9 mouse cellular contexts compared by ENCODE assay signal in genomic region chr8:124780236-124780635, GRCm38 (mm10). TPM values are rescaled to one million over a fixed set of nuclear protein-coding genes. Genes with fewer than 3 reads are reported as not detected.
DNase-seq lines count a peak whose midpoint lies in the region; ATAC-seq lines count a peak whose summit lies in the region.
"Had no signal": no experiment of that assay in that cellular context is flagged by ENCODE, and none has a peak within 500 bp of the region (broad histone marks: within the 10 kb centered on the region; RNA-seq: fewer than 3 reads in every experiment).

No protein-coding gene starts in this region.

- DNase-seq in layer of hippocampus, adult 9-10 months (ENCODE audit: low spot score) = peak; percentile 21
- DNase-seq in layer of hippocampus, postnatal 10 days (ENCODE audit: low spot score in 2 of 2) = no peak
- peak; percentile 75 for DNase-seq in adrenal gland, postnatal 14 days
- peak; percentile 78 for DNase-seq in forebrain, embryonic 14.5 days (ENCODE audit: low spot score)
- DNase-seq in hindbrain, embryonic 14.5 days (ENCODE audit: low spot score) = peak; percentile 74
- DNase-seq in retina, adult 2 months (ENCODE audit: low read depth, low spot score) = peak; percentile 78
- no peak for DNase-seq in ovary, postnatal 10 days (ENCODE audit: low spot score)
- DNase-seq in thymus, adult 18-20 months = no peak

- ATAC-seq in forebrain, embryonic 14.5 days = peak; percentile 64
- peak; percentile 78 for ATAC-seq in hindbrain, embryonic 14.5 days (ENCODE audit: low FRiP score)

- peak overlapping the region; percentile 40 for H3K27ac ChIP-seq in forebrain, embryonic 14.5 days (ENCODE audit: low read depth, low read length)
- peak overlapping the region; percentile 75 for H3K27ac ChIP-seq in hindbrain, embryonic 14.5 days
- H3K27ac ChIP-seq: macrophage had no signal

- H3K9me3 ChIP-seq in forebrain, embryonic 14.5 days (replicated peaks; ENCODE audit: control insufficient read depth, low read length) = no peaks in the 10 kb centered on the region
- H3K9me3 ChIP-seq in hindbrain, embryonic 14.5 days (ENCODE audit: control insufficient read depth, low read length) = no peaks in the 10 kb centered on the region

- H3K9ac ChIP-seq in forebrain, embryonic 14.5 days (ENCODE audit: low read length) = peak overlapping the region; percentile 10; the same call in 1 of the 2 replicates
- peak overlapping the region; percentile 52 for H3K9ac ChIP-seq in hindbrain, embryonic 14.5 days

- H3K27me3 ChIP-seq in forebrain, embryonic 14.5 days (replicated peaks; ENCODE audit: control insufficient read depth, insufficient read depth, low read length) = 0 out of 2 replicates have a peak, but pooled peaks cover 5% of the 10 kb centered on the region
- no peaks in the 10 kb centered on the region for H3K27me3 ChIP-seq in hindbrain, embryonic 14.5 days (ENCODE audit: control insufficient read depth, insufficient read depth, low read length)

- H3K4me3 ChIP-seq in forebrain, embryonic 14.5 days (ENCODE audit: low read depth, low read length) = no peak overlapping the region
- H3K4me3 ChIP-seq in hindbrain, embryonic 14.5 days (replicated peaks; ENCODE audit: low read length) = no peak overlapping the region

- H3K36me3 ChIP-seq in forebrain, embryonic 14.5 days (ENCODE audit: control insufficient read depth, insufficient read depth, low read length) = no peaks in the 10 kb centered on the region
- no peaks in the 10 kb centered on the region for H3K36me3 ChIP-seq in hindbrain, embryonic 14.5 days (replicated peaks; ENCODE audit: control insufficient read depth, insufficient read depth)

- WGBS in forebrain, embryonic 14.5 days = 14% methylated on average over 7 of the region's 7 CpGs
- WGBS in hindbrain, embryonic 14.5 days = 7% methylated on average over 7 of the region's 7 CpGs

- H3K4me2 ChIP-seq in forebrain, embryonic 14.5 days (ENCODE audit: low read length) = no peak overlapping the region
- H3K4me2 ChIP-seq in hindbrain, embryonic 14.5 days (replicated peaks) = peak overlapping the region; percentile 23

- H3K4me1 ChIP-seq in forebrain, embryonic 14.5 days (ENCODE audit: control insufficient read depth, insufficient read depth, low read length) = peaks cover 4% of the 10 kb centered on the region
- H3K4me1 ChIP-seq in hindbrain, embryonic 14.5 days (replicated peaks; ENCODE audit: control insufficient read depth, insufficient read depth, low read length) = peaks cover 13% of the 10 kb centered on the region

RNA-seq across cellular contexts. Expression of gene Trim67, which starts 12.7 kb away (rescaled TPM):
- total RNA-seq in layer of hippocampus, postnatal 10 days (2021) = 10 to 100 TPM; 49.8 to 53.1 TPM
- total RNA-seq in adrenal gland, postnatal 14 days (2021) = 4.7 and 5.4 TPM in 2 replicates
- polyA plus RNA-seq in forebrain, embryonic 14.5 days (2014; fragmentation: Nextera tagmentation; extraction: Ambion mirVana) = 16.5 and 22.0 TPM in 2 replicates
- polyA plus RNA-seq in hindbrain, embryonic 14.5 days (2014; fragmentation: Nextera tagmentation; extraction: Ambion mirVana) = 35.8 and 39.4 TPM in 2 replicates
- polyA plus RNA-seq: macrophage had no signal

RNA-seq across cellular contexts. Expression of gene Fam89a, which starts 28.6 kb away (rescaled TPM):
- under 1 TPM; 0.25 to 0.37 TPM for total RNA-seq in layer of hippocampus, postnatal 10 days (2021)
- 1.8 TPM in 2 replicates for total RNA-seq in adrenal gland, postnatal 14 days (2021)
- polyA plus RNA-seq in forebrain, embryonic 14.5 days (2014; fragmentation: Nextera tagmentation; extraction: Ambion mirVana) = 0.27 and 0.38 TPM in 2 replicates
- 1.0 and 1.2 TPM in 2 replicates for polyA plus RNA-seq in hindbrain, embryonic 14.5 days (2014; fragmentation: Nextera tagmentation; extraction: Ambion mirVana)
- polyA plus RNA-seq: macrophage had no signal

RNA-seq across cellular contexts. Expression of gene Arv1, which starts 58.3 kb away (rescaled TPM):
- total RNA-seq in layer of hippocampus, postnatal 10 days (2021) = 10 to 100 TPM; 15.6 to 20.2 TPM
- total RNA-seq in adrenal gland, postnatal 14 days (2021) = 9.6 and 12.4 TPM in 2 replicates
- polyA plus RNA-seq in forebrain, embryonic 14.5 days (2014; fragmentation: Nextera tagmentation; extraction: Ambion mirVana) = 26.6 and 27.9 TPM in 2 replicates
- 32.0 and 32.7 TPM in 2 replicates for polyA plus RNA-seq in hindbrain, embryonic 14.5 days (2014; fragmentation: Nextera tagmentation; extraction: Ambion mirVana)

RNA-seq across cellular contexts. Expression of gene Ttc13, which starts 58.5 kb away (rescaled TPM):
- total RNA-seq in layer of hippocampus, postnatal 10 days (2021) = 10 to 100 TPM; 59.3 to 61.0 TPM
- 45.7 and 46.7 TPM in 2 replicates for total RNA-seq in adrenal gland, postnatal 14 days (2021)
- polyA plus RNA-seq in forebrain, embryonic 14.5 days (2014; fragmentation: Nextera tagmentation; extraction: Ambion mirVana) = 48.7 and 58.3 TPM in 2 replicates
- 71.1 and 74.3 TPM in 2 replicates for polyA plus RNA-seq in hindbrain, embryonic 14.5 days (2014; fragmentation: Nextera tagmentation; extraction: Ambion mirVana)

Comparison
In these comparisons a context has a peak if more than half of its experiments do, and no peak if none do; other contexts are left out.
1. DNase-seq: peak in layer of hippocampus, adult 9-10 months (single experiment), adrenal gland, postnatal 14 days (single experiment), forebrain, embryonic 14.5 days (single experiment), hindbrain, embryonic 14.5 days (single experiment) and retina, adult 2 months (single experiment); none in layer of hippocampus, postnatal 10 days (0 of 2), ovary, postnatal 10 days (single experiment) and thymus, adult 18-20 months (0 of 2).